Mouse (Mus musculus) splenic B cell, adult 2 months (primary cell): ENCODE results near the gene Myo16.

Source experiments
- DNase-seq: peaks from one replicate; pipeline ENCODE4 v3.0.0-alpha.2; 2011; ENCODE audit warnings: low read depth, low spot score
- H3K27me3 ChIP-seq: 2 replicates; pipeline ENCODE4 v1.6.1; 2012; ENCODE audit warnings: mild to moderate bottlenecking, low read length, moderate library complexity, mixed read lengths; ENCODE audit not compliant: control insufficient read depth, poor library complexity, insufficient read depth, severe bottlenecking
- H3K36me3 ChIP-seq: 2 replicates; pipeline ENCODE4 v1.6.1; 2012; ENCODE audit warnings: mild to moderate bottlenecking, low read length, moderate library complexity, mixed read lengths; ENCODE audit not compliant: control insufficient read depth, poor library complexity, insufficient read depth, severe bottlenecking

Gene Myo16

DNA sequence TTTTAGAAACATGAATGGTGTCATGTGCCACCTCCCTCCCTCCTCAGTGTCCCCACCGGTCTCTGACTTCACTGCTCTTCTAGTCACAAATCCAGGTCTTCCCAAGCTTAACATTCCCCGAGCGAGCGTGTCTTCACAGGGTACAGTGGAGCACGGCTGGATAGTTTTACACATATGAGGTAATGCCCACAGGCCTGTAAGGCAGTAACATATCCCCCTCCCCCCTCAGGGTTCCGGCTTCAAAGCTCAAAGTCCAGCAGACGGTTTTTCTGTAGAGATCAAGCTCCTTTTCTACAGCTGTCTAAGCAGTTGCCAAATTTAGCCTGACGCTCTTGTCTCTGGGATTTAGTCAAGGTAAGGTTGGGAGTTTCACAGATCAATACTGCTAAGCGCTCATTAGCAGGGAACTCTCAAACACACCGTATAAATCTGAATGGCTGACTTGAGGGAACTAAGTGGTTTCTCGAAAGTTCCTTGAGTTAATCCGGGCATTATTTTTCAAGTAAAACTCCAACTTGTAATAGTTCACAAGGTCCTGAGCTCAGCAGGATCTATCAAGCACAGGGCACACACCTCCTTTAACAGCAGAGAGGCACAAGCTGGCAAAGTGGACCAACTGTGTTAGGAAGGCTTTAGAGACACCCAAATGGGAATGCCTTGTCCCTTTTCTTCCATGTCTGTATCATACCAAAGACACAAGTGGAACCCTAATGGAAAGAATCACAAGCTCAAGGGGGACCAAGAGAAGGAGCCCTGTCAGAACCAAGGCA lies 498.0 kb downstream of the Myo16 start:
- Histone ChIP-seq H3K36me3 (no peaks in the 10 kb centered on the region), H3K27me3 (no peaks in the 10 kb centered on the region)
- DNase-seq: no peak

DNA sequence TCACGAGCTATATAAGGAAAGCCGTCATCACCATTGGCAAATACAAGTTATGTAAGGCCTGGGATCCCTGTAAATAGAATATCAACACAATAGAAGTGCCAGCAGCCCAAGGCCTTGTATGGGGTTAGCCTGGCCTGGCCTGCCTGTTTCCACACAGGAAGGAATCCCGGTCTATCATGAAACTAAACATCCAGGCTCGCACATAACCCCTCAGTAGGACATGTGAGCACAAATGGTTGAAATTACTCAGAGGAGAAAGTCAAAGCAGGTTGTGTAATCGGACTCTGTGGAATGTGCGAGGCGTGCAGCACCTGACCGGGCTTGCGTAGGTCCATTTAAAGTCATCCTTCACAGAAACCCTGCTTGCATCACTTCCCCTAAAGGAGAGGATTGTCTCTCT lies 499.6 kb downstream of the Myo16 start:
- no peak for DNase-seq
- H3K36me3 ChIP-seq: no peaks in the 10 kb centered on the region
- no peaks in the 10 kb centered on the region; the same call in 1 of the 2 replicates for H3K27me3 ChIP-seq

DNA sequence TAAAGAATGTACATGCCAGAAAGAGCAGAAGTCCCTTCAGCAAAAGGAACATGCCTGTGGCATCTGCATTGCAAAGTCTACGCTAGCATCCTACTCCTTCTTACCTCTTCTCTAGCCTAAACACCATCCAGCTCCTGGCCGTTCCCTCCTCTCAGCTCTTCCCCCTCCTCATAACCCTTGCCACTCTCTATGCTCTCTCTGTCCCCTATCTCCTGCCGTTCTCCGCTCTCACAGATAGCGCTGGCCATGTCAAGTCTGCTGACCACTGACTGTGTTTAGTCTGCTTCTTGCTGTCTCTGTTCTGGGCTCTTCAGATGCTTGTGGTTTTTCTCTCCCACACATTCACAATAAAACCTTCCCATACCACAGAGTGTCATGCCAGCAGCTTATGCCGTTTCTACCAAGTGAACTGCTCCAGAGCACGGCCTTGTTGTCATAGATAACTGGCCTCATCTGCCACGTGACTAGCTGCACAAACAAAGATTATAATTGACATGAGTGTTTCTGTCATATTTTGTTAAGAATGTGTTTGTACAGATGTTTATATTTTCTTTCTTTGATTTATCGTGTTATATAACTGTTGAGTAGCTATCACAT lies 501.3 kb downstream of the Myo16 start:
- H3K27me3 ChIP-seq: no peaks in the 10 kb centered on the region; the same call in 1 of the 2 replicates
- H3K36me3 ChIP-seq: no peaks in the 10 kb centered on the region
- no peak for DNase-seq

DNA sequence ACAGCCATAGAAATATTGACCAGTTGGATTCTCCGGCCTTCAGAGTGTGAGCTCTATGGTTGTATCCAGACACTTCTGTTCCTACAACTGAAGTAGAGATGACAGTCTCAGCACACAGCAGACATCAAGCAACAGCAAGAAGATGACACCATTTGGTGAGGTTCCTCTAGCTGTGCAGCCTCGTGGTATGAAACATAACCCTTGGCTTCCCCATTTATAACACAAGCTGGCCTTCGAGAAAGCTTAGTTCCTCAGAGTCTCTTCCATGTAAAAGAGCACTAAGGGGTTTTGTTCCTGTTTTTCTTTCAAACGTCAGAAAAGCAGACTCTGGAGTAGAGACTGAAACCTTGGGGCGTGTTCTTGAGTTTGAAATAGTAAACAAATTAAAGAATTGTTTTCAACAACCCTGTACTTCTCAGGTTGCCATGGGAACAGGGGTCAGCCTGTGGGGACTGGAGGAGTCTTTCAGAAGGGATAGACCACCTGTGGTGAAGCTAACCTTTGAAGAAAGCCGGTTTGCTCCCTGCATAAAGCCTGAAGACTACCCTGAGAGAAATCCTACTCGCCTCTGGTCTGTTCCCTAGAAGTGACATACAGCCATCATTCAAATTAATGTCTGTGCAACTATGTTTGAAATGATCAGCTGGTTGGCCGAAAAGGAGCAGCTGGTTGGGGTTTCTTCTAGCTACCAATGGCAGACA lies 510.2 kb downstream of the Myo16 start:
- DNase-seq: peak; percentile 4
- Histone ChIP-seq H3K27me3 (no peaks in the 10 kb centered on the region), H3K36me3 (no peaks in the 10 kb centered on the region)

DNA sequence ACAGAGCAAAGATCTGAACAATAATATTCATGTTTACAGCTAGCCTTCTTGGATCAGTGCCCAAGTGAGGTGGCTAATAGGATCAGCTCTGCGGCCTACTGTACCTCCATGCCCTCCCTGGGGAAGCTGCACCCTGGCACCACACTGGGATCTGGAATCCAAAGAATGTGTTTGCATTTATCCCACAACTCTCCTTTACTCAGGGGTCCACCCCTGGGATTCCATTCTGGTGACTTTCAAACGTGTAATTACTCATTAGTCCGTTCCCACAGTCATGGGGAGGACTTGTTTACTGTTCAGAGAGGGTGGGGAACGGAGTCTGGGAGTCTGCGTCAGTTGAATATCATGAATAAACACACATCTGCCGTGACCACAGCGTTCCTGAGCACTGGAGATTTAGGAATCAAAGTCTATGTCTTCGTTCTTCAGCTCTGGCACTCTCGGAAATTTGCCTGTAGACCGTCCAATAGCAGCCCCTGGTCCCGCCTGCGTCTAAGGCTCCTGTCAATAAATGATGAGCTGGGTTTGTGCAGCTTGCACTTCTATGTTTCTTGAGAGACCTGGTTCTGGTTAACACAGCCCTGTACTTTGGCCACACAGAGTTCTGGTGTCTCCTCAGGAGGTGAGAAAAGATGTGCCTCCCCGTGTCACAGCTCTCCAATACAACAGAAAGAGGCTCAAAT lies 511.3 kb downstream of the Myo16 start:
- DNase-seq: no peak
- no peaks in the 10 kb centered on the region for H3K36me3 ChIP-seq
- H3K27me3 ChIP-seq: no peaks in the 10 kb centered on the region

DNA sequence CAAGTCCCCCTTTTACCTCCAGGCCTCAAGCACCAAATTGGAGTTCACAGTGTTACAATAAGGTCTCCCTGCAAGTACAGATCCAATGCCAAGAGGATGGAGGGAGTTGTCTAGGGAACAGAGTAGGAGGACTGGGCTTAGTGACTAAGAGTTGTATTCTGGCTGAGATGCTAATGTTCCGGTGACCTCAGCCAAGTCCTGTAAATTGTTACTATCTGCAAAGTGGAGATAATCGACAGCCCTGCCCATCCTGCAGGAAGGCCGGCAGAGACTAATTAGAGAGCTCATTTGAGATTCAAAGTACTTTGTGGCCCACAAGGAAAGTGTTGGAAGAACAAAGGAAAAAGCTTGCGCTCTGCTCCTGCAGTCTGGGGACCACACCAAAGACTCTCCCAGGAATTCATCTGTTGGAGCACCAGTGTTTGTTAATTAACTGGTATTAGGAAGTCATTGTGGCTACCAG lies 512.1 kb downstream of the Myo16 start:
- Histone ChIP-seq H3K27me3 (no peaks in the 10 kb centered on the region), H3K36me3 (no peaks in the 10 kb centered on the region)
- no peak for DNase-seq

DNA sequence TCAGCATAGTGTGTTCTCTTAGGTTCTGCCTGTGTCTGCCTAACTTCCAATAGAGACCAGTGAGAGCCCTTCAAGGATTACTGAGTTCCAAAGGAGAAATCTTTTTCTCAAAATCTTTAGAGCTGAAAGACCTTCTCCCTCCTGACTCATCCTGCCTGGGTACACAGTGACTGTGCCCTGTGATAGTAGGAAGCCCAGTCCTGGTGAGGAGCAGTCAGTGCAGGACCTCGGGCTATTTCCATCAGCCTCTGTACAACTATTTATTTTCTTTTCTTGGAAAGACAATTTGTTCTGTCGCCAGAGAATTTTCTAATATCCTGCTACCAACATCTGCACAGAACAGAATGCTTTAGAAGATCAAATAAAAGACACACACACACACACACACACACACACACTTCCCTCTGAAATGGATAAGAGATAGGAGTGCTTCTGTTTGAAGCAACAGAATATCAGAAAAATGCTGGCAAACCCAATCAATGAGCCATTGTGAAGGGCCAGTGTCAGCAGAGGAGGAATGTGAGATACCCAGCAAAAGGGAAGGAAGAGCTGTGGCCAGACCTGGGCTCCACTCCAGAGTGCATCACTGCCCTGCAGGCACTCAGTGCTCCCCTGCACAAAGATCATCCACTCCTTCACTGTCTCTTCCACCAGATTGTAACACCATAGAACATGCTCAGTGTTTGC lies 518.3 kb downstream of the Myo16 start:
- Histone ChIP-seq H3K27me3 (no peaks in the 10 kb centered on the region), H3K36me3 (no peaks in the 10 kb centered on the region)
- no peak for DNase-seq

DNA sequence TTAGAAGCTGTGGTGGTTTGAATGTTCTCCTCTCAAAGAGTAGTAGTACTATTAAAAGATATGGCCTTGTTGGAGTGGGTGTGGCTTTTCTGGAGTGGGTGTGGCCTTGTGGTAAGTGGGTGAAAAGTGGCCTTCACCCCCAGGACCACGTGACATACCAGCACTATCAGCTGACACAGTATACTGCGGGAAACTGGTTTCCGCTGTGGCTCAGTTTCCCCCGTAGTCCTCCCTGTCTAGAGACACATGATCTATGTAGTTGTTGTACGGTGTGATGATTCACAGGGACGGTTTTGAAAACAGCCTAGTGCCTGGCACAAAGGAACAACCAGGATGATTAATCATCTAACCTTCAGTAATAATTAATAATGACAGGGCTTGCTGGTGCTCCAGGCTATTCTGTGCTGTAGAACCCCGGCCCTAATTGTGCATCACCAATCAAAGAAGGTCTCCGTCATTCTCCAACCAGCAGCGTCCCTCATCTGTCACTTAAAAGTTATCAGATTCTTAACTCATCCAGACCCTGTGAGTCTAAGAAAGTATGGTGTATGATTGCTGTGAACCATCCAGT lies 524.2 kb downstream of the Myo16 start:
- no peaks in the 10 kb centered on the region for H3K36me3 ChIP-seq
- DNase-seq: no peak
- H3K27me3 ChIP-seq: no peaks in the 10 kb centered on the region

DNA sequence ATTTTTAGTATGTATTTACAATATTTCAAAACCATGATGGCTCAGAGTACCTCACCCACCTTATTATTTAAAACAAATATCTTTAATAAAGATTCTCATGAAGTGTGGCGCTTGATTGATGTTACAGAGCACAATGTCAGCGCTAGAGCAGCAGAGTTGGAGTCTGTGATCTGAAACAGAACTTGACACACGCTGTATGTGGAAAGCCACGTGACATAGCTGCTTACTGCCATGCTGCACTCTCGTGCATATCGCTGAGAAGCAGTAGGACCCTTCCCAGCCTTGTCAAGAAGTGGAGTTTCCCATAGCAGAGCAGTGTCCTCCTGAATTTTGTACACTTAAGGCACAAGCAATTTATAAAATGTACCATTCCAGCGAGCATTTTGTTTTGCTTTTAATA lies 528.2 kb downstream of the Myo16 start:
- Histone ChIP-seq H3K36me3 (no peaks in the 10 kb centered on the region), H3K27me3 (no peaks in the 10 kb centered on the region)
- DNase-seq: no peak

DNA sequence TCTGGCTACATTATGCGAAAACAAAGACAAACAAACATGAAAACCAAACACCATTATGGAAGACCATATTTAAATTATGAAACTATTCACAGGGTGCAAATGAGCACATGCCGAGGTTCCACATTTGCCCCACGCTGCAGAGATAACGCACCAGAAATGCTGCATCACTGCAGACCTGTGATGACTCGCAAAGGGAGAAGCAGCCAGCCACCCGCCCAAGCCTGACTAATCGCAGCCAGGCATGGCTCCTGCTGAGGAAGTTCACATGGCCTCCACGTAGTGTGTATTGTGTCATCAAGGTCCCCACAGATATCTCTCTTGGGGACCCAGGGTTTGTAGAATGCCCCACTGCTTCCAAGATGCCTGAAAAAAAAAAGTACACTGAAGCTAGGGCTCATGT lies 529.4 kb downstream of the Myo16 start:
- Histone ChIP-seq H3K36me3 (no peaks in the 10 kb centered on the region), H3K27me3 (no peaks in the 10 kb centered on the region)
- DNase-seq: peak; percentile 42
